Mouse (Mus musculus) liver, embryonic 15.5 days (tissue): Measurements from ENCODE around the gene Auh. TPM values are rescaled to one million over a fixed set of nuclear protein-coding genes. Genes with fewer than 3 reads are reported as not detected.

Experiments
- ATAC-seq: fragments of 200-750 bp; cut with Nextera tagmentation; 2 replicates; pipeline ENCODE4 v1.8.0; 2017; ENCODE audit warnings: moderate number of reproducible peaks, mild to moderate bottlenecking, moderate library complexity; ENCODE audit not compliant: insufficient read depth
- H3K27ac ChIP-seq: fragments of 300-500 bp; sonication (generic); replicated peaks from 2 replicates; pipeline ENCODE4 v1.5.1; 2015; ENCODE audit warnings: mild to moderate bottlenecking, inconsistent platforms
- H3K27me3 ChIP-seq: fragments of 300-500 bp; sonication (generic); 2 replicates; pipeline ENCODE4 v1.6.1; 2015; ENCODE audit warnings: mild to moderate bottlenecking, inconsistent platforms
- H3K36me3 ChIP-seq: fragments of 300-500 bp; sonication (generic); replicated peaks from 2 replicates; pipeline ENCODE4 v1.6.1; 2015; ENCODE audit warnings: moderate library complexity, mild to moderate bottlenecking, inconsistent platforms
- H3K4me1 ChIP-seq: fragments of 300-500 bp; sonication (generic); replicated peaks from 2 replicates; pipeline ENCODE4 v1.6.1; 2015; ENCODE audit warnings: inconsistent platforms
- H3K4me2 ChIP-seq: fragments of 300-500 bp; sonication (generic); 2 replicates; pipeline ENCODE4 v1.6.1; 2015; ENCODE audit warnings: moderate library complexity, mild to moderate bottlenecking, inconsistent platforms
- H3K4me3 ChIP-seq: fragments of 300-500 bp; sonication (generic); replicated peaks from 2 replicates; pipeline ENCODE4 v1.5.1; 2015; ENCODE audit warnings: mild to moderate bottlenecking, inconsistent platforms
- H3K9ac ChIP-seq: fragments of 300-500 bp; sonication (generic); 2 replicates; pipeline ENCODE4 v1.6.1; 2015; ENCODE audit warnings: moderate library complexity, mild to moderate bottlenecking, inconsistent platforms
- H3K9me3 ChIP-seq: fragments of 300-500 bp; sonication (generic); replicated peaks from 2 replicates; pipeline ENCODE4 v1.6.1; 2016; ENCODE audit warnings: inconsistent platforms
- WGBS: fragments of 180-500 bp; shearing (Covaris S2); methylation state at CpG from one replicate; pipeline ENCODE4 v1.1.7; 2015; ENCODE audit warnings: mixed read lengths; ENCODE audit not compliant: insufficient replicate concordance; 5-methylcytosine and 5-hydroxymethylcytosine counted together
- polyA plus RNA-seq: library from polyadenylated mRNA; unstranded; fragments of >200 nt; fragmentation: Nextera tagmentation; extraction: Ambion mirVana; gene quantifications from 2 replicates; pipeline ENCODE4 v1.2.1, GENCODE M21; 2015

The Auh gene
- polyA plus RNA-seq, 1 experiment from 2014 or later: 30.4 TPM

DNA sequence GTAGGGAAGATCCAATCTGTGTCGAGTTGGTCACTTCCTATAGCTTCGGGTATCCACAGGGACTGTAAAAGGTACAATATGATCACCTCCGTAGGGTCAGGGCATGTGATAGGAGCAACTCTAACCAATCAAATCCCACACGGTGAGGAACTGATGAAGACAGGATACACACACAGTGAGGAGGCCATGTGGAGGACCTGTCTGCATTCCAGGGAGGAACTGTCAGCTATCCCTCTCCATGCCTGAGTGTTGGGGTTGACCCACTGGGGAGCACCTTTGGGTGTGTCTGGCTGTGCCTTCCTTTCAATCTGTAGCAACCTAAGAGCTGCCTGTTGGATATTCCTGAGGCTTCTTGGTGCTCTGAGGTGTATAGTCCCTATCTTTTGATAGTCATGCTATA lies 33.4 kb upstream of the Auh start:
- Histone ChIP-seq H3K4me3 (no peak overlapping the region), H3K36me3 (peaks cover 23% of the 10 kb centered on the region), H3K4me2 (no peak overlapping the region), H3K4me1 (no peaks in the 10 kb centered on the region), H3K9ac (no peak overlapping the region), H3K27ac (no peak overlapping the region), H3K27me3 (no peaks in the 10 kb centered on the region), H3K9me3 (no peaks in the 10 kb centered on the region)
- 58% methylated on average over 4 of the region's 4 CpGs for WGBS
- ATAC-seq: no peak

DNA sequence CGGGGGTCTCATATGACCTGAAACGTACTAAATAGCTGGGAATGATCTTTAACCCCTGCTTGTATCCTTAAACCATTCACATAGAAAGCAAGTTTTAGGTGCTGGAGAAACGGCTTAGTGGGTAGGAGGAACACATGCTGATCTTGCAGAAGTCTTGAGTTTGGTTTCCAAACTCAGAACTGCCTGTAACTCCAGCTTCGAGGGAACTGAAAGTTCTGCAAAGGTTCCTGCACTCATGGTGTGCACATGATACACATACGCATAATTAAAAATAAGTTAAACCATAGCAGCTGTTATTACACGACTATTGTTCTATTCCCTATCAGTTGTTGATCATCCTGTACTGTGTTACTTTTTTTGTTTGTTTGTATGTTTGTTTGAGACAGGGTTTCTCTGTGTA lies 32.9 kb upstream of the Auh start:
- no peak overlapping the region for H3K4me3 ChIP-seq
- ATAC-seq: no peak
- no peaks in the 10 kb centered on the region for H3K9me3 ChIP-seq
- H3K27me3 ChIP-seq: no peaks in the 10 kb centered on the region
- no peak overlapping the region for H3K4me2 ChIP-seq
- 49% methylated on average over 6 of the region's 6 CpGs for WGBS
- peaks cover 17% of the 10 kb centered on the region for H3K36me3 ChIP-seq
- no peaks in the 10 kb centered on the region for H3K4me1 ChIP-seq
- no peak overlapping the region for H3K9ac ChIP-seq
- H3K27ac ChIP-seq: no peak overlapping the region

DNA sequence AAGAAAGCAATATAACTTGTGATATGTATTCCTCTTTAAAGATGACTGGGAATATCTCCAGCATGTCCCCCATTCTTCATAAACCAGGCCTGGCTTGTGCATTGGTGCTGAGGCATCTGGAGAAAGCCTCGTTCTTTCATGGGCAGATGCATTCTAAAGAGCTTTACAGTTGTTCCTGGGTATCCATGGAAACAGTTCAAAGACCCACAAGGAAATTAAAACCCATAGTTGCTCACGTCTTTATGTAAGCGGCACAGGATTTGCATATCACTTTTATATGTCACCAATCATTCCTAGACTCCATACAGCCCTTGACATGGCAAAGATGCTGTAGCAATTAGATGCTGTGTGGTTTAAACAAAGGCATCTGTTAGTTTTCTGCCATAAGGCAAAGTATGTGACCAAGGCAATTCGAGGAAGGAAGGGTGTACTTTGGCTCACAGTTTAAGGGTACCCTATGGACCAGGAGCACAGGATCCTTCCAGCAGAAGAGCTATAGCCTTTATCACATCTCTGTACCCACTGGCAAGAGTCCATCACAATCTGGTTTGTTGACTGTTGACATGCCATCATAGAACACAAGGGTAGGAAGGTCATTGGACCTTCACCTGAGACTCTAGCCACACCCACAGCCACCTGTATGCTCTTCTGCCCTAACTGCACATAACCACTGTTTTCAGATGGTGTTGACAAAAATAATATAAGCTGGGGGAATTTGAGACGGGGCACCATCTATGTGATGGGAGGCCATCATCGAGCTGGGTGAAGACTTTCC lies 24.5 kb upstream of the Auh start:
- Histone ChIP-seq H3K27ac (no peak overlapping the region), H3K9me3 (no peaks in the 10 kb centered on the region), H3K27me3 (no peaks in the 10 kb centered on the region), H3K9ac (no peak overlapping the region), H3K36me3 (no peaks in the 10 kb centered on the region), H3K4me1 (no peaks in the 10 kb centered on the region), H3K4me3 (no peak overlapping the region), H3K4me2 (no peak overlapping the region)
- no peak for ATAC-seq
- 64% methylated on average over 6 of the region's 6 CpGs for WGBS

- Histone ChIP-seq H3K36me3 (no peaks in the 10 kb centered on the region), H3K9me3 (no peaks in the 10 kb centered on the region), H3K27me3 (no peaks in the 10 kb centered on the region), H3K4me1 (no peaks in the 10 kb centered on the region), H3K9ac (no peak overlapping the region), H3K4me2 (no peak overlapping the region), H3K27ac (no peak overlapping the region), H3K4me3 (no peak overlapping the region)
- no peak for ATAC-seq
- 69% methylated on average over 3 of the region's 3 CpGs for WGBS
Measured at GRCm38 (mm10) chr13:52949211-52949610, 19.7 kb upstream of the Auh start.

DNA sequence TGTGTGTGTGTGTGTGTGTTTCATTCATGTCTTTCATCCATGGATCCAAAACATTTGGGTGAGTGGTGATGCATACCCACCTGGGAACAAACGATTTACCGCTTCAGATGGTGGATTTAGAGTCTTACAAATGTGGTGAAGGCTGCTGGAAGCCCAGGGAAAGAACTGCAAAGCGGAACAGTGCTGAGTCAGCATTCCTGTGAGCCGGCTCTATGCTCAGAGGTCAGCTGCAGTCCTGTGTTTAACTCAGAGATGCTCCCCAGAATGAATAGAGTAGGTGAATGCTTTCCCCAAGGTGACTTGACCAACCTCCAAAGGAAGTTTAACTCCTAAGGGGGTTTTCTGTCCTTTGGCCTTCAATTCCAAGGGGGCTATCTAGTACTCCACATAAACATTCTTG lies 18.1 kb upstream of the Auh start:
- 61% methylated on average over 4 of the region's 4 CpGs for WGBS
- H3K9me3 ChIP-seq: no peaks in the 10 kb centered on the region
- H3K36me3 ChIP-seq: no peaks in the 10 kb centered on the region
- H3K4me2 ChIP-seq: no peak overlapping the region
- H3K9ac ChIP-seq: no peak overlapping the region
- no peak overlapping the region for H3K4me3 ChIP-seq
- no peaks in the 10 kb centered on the region for H3K4me1 ChIP-seq
- ATAC-seq: no peak
- H3K27me3 ChIP-seq: no peaks in the 10 kb centered on the region
- H3K27ac ChIP-seq: no peak overlapping the region

DNA sequence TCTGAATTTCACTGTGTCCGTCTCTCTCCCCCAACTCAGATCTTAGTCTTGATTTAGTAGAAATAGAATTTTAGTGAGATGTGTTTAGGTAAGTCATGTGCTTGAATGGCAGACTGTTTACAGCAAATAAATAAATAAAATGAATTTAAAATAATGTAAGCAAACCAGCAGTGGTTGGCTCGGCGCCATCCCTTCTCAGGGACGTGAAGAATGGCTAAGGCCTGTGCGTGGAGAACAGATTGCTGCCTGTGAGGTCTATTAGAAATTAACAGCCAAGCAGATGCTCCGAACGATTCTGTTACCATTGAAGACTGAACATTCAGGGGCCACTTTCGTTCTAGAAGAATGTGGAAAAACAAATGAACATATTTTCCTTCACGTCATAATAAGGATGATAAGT lies 16.3 kb upstream of the Auh start:
- no peak for ATAC-seq
- Histone ChIP-seq H3K4me1 (no peaks in the 10 kb centered on the region), H3K9me3 (no peaks in the 10 kb centered on the region), H3K27ac (no peak overlapping the region), H3K4me3 (no peak overlapping the region), H3K36me3 (no peaks in the 10 kb centered on the region), H3K4me2 (no peak overlapping the region), H3K27me3 (no peaks in the 10 kb centered on the region), H3K9ac (no peak overlapping the region)
- WGBS: 65% methylated on average over 9 of the region's 9 CpGs

DNA sequence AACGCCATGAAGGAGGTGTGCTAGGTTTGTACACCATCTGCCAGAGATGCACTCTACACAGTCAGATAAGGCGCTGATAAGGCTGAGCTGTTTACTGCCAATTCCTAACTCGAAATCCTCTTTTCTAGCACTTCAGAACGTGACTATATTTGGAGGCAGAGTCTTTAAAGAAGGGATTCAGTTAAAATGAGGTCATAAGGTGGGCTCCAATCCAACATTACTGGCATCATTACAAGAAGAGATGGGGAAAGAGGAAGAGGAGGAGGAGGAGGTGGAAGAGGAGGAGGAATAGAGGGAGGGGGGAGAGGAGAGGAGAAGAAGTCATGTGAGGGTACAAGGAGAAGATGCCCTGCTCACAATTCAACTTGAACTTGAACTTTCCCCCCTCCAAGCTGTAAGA lies 14.6 kb upstream of the Auh start:
- WGBS: 52% methylated on average over 4 of the region's 4 CpGs

GRCm38 (mm10) chr13:52942876-52943388 lies 13.5 kb upstream of the Auh start:
- Histone ChIP-seq H3K36me3 (no peaks in the 10 kb centered on the region), H3K4me3 (no peak overlapping the region), H3K27me3 (no peaks in the 10 kb centered on the region), H3K9me3 (no peaks in the 10 kb centered on the region), H3K4me2 (no peak overlapping the region), H3K4me1 (no peaks in the 10 kb centered on the region), H3K27ac (no peak overlapping the region), H3K9ac (no peak overlapping the region)
- no peak for ATAC-seq
- WGBS: 60% methylated on average over 1 of the region's 1 CpGs

More for the DNA sequence above, 14.6 kb upstream of the Auh start:
- Histone ChIP-seq H3K27ac (no peak overlapping the region), H3K36me3 (no peaks in the 10 kb centered on the region), H3K4me2 (no peak overlapping the region), H3K4me1 (no peaks in the 10 kb centered on the region), H3K4me3 (no peak overlapping the region), H3K9me3 (no peaks in the 10 kb centered on the region), H3K9ac (no peak overlapping the region), H3K27me3 (no peaks in the 10 kb centered on the region)
- no peak for ATAC-seq

GRCm38 (mm10) chr13:52940956-52941355 lies 11.5 kb upstream of the Auh start:
- H3K9ac ChIP-seq: no peak overlapping the region
- 59% methylated on average over 7 of the region's 7 CpGs for whole genome bisulfite sequencing
- H3K27me3 ChIP-seq: no peaks in the 10 kb centered on the region
- no peaks in the 10 kb centered on the region for H3K4me1 ChIP-seq
- H3K27ac ChIP-seq: no peak overlapping the region
- H3K4me3 ChIP-seq: no peak overlapping the region
- no peak overlapping the region for H3K4me2 ChIP-seq
- no peaks in the 10 kb centered on the region for H3K36me3 ChIP-seq
- ATAC-seq: no peak
- H3K9me3 ChIP-seq: no peaks in the 10 kb centered on the region

- Histone ChIP-seq H3K36me3 (no peaks in the 10 kb centered on the region), H3K27me3 (no peaks in the 10 kb centered on the region), H3K9me3 (no peaks in the 10 kb centered on the region), H3K4me2 (no peak overlapping the region), H3K4me3 (no peak overlapping the region), H3K27ac (no peak overlapping the region), H3K4me1 (peaks cover 26% of the 10 kb centered on the region), H3K9ac (no peak overlapping the region)
- 55% methylated on average over 10 of the region's 10 CpGs for WGBS
- no peak for ATAC-seq
Measured at GRCm38 (mm10) chr13:52930582-52930981, 1.1 kb upstream of the Auh start.

GRCm38 (mm10) chr13:52928392-52928791 lies 1.1 kb downstream of the Auh start:
- H3K4me2 ChIP-seq: peak overlapping the region; percentile 71
- H3K9ac ChIP-seq: peak overlapping the region; percentile 87
- ATAC-seq: no peak
- no peaks in the 10 kb centered on the region for H3K27me3 ChIP-seq
- H3K4me1 ChIP-seq: peaks cover 26% of the 10 kb centered on the region
- no peaks in the 10 kb centered on the region for H3K9me3 ChIP-seq
- H3K36me3 ChIP-seq: no peaks in the 10 kb centered on the region
- H3K4me3 ChIP-seq: peak overlapping the region; percentile 83
- WGBS: 51% methylated on average over 9 of the region's 9 CpGs
- H3K27ac ChIP-seq: peak overlapping the region; percentile 86

DNA sequence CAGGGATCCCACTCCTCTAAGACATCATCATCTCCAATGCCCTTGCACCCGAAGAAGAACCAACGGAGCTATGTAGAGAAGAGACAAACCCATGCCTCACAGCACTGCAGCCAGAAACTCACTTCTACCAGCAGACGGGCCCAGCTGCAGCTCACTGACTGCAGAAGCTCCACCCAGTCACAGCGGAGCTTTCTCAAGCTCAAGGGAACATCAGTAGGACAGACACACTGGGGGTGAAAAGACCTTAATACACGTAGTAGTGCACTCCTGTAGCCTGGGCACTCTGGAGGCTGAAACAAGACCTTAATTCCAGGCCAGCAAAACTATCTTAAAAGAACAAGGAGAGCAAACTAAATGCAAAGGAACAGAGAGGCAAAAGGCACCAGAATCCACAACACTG lies 5.0 kb downstream of the Auh start:
- H3K9me3 ChIP-seq: no peaks in the 10 kb centered on the region
- H3K27me3 ChIP-seq: no peaks in the 10 kb centered on the region
- H3K36me3 ChIP-seq: no peaks in the 10 kb centered on the region
- 76% methylated on average over 5 of the region's 5 CpGs for WGBS
- H3K9ac ChIP-seq: no peak overlapping the region
- no peak overlapping the region for H3K4me2 ChIP-seq
- H3K4me1 ChIP-seq: peaks cover 26% of the 10 kb centered on the region
- no peak overlapping the region for H3K27ac ChIP-seq
- ATAC-seq: no peak
- no peak overlapping the region for H3K4me3 ChIP-seq
